Mouse (Mus musculus): Measurements from ENCODE around the gene Pcyox1. TPM values are rescaled to one million over a fixed set of nuclear protein-coding genes. Genes with fewer than 3 reads are reported as not detected.

Gene Pcyox1
- polyA plus RNA-seq, 1 experiment: 10.3 TPM

DNA sequence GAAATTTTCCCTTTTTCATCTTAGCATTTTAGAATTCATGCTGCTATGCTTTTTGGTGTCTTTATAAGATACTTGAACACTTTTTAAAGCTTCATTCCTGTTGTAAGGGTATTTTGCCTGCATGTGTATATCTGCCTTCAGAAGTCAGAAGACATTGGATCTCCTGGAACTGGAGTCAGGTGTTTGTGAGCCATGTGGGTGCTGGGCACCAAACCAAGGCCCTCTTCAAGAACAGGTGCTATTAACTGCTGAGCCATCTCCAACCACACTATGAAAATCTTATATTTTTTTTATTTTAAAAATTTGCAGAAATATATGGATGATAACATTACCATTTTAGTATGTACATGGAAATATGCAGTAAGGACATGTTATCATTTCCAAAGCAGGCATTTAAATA lies 9.4 kb upstream of the Pcyox1 start:
- no peak overlapping the region for H3K4me3 ChIP-seq (ENCODE audit: extremely low read depth, insufficient read depth, insufficient read length)
- peaks cover 3% of the 10 kb centered on the region; the same call in 1 of the 2 replicates for H3K36me3 ChIP-seq (ENCODE audit: control insufficient read depth, insufficient read depth, low read length)
- TF ChIP-seq POLR2A (IDR thresholded peaks at IDR 0.05; ENCODE audit: low read depth, low read length) (no peak), CTCF (IDR thresholded peaks at IDR 0.05; ENCODE audit: extremely low read depth, insufficient read depth, insufficient read length, insufficient replicate concordance) (no peak)
- no peak overlapping the region for H3K27ac ChIP-seq (ENCODE audit: insufficient read depth, low read length)
- peaks cover 3% of the 10 kb centered on the region; the same call in 1 of the 2 replicates for H3K4me1 ChIP-seq (ENCODE audit: control insufficient read depth, insufficient read depth, insufficient read length)
- DNase-seq (ENCODE audit: low read depth in 1 of 2, low spot score in 2 of 2): no peak
- no peaks in the 10 kb centered on the region for H3K27me3 ChIP-seq (ENCODE audit: control insufficient read depth, insufficient read depth, low read length)

GRCm38 (mm10) chr6:86404996-86405395 lies 8.0 kb upstream of the Pcyox1 start:
- WGBS: under 1% methylated on average over 11 of the region's 11 CpGs
- TF ChIP-seq CTCF (IDR thresholded peaks at IDR 0.05; ENCODE audit: extremely low read depth, insufficient read depth, insufficient read length, insufficient replicate concordance) (no peak), POLR2A (IDR thresholded peaks at IDR 0.05; ENCODE audit: low read depth, low read length) (no peak)
- no peak for DNase-seq (ENCODE audit: low read depth in 1 of 2, low spot score in 2 of 2)
- H3K27me3 ChIP-seq (ENCODE audit: control insufficient read depth, insufficient read depth, low read length): no peaks in the 10 kb centered on the region
- H3K4me1 ChIP-seq (ENCODE audit: control insufficient read depth, insufficient read depth, insufficient read length): peaks cover 3% of the 10 kb centered on the region; the same call in 1 of the 2 replicates
- no peak overlapping the region; the same call in 1 of the 2 replicates for H3K27ac ChIP-seq (ENCODE audit: insufficient read depth, low read length)
- peak overlapping the region; percentile 88 for H3K4me3 ChIP-seq (ENCODE audit: extremely low read depth, insufficient read depth, insufficient read length)
- peaks cover 3% of the 10 kb centered on the region; the same call in 1 of the 2 replicates for H3K36me3 ChIP-seq (ENCODE audit: control insufficient read depth, insufficient read depth, low read length)

GRCm38 (mm10) chr6:86404100-86404861 lies 7.3 kb upstream of the Pcyox1 start, which contains the start of gene Tia1:
Tia1 (plus strand) TSS chr6:86404219.
- Histone ChIP-seq H3K4me3 (ENCODE audit: extremely low read depth, insufficient read depth, insufficient read length) (peak within 1 kb of the TSS; percentile 88), H3K27ac (ENCODE audit: insufficient read depth, low read length) (peak within 1 kb of the TSS; percentile 90), H3K27me3 (ENCODE audit: control insufficient read depth, insufficient read depth, low read length) (no peaks in the 10 kb centered on the region), H3K4me1 (ENCODE audit: control insufficient read depth, insufficient read depth, insufficient read length) (peaks cover 3% of the 10 kb centered on the region; the same call in 1 of the 2 replicates), H3K36me3 (ENCODE audit: control insufficient read depth, insufficient read depth, low read length) (peaks cover 3% of the 10 kb centered on the region; the same call in 1 of the 2 replicates)
- DNase-seq (ENCODE audit: low read depth in 1 of 2, low spot score in 2 of 2): peak; percentile 93 to 95
- no peak for TF ChIP-seq CTCF (IDR thresholded peaks at IDR 0.05; ENCODE audit: extremely low read depth, insufficient read depth, insufficient read length, insufficient replicate concordance)
- no peak for TF ChIP-seq POLR2A (IDR thresholded peaks at IDR 0.05; ENCODE audit: low read depth, low read length)
- under 1% methylated on average over 61 of the region's 62 CpGs for WGBS

DNA sequence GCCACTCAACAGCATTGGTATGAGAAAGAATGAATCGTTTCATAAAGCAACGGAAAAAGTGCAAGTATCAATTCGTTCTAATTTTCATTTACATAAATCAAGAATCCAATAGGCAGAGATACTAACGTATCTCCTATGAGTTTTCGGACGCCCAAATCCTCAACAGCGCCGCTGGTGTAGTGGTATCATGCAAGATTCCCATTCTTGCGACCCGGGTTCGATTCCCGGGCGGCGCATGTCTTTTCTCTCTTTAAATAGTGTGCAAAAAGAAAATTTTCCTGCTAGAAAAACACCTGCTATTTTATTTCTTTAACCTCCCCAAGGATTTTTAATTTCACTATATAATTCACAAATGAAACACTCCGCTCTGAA lies 6.8 kb upstream of the Pcyox1 start:
- Histone ChIP-seq H3K4me1 (ENCODE audit: control insufficient read depth, insufficient read depth, insufficient read length) (peaks cover 3% of the 10 kb centered on the region; the same call in 1 of the 2 replicates), H3K27me3 (ENCODE audit: control insufficient read depth, insufficient read depth, low read length) (no peaks in the 10 kb centered on the region), H3K36me3 (ENCODE audit: control insufficient read depth, insufficient read depth, low read length) (peaks cover 3% of the 10 kb centered on the region; the same call in 1 of the 2 replicates), H3K4me3 (ENCODE audit: extremely low read depth, insufficient read depth, insufficient read length) (peak overlapping the region; percentile 27), H3K27ac (ENCODE audit: insufficient read depth, low read length) (no peak overlapping the region)
- 1% methylated on average over 15 of the region's 15 CpGs for WGBS
- peak in 1 of 2 experiments; percentile 76 for DNase-seq (ENCODE audit: low read depth in 1 of 2, low spot score in 2 of 2)
- no peak for TF ChIP-seq POLR2A (IDR thresholded peaks at IDR 0.05; ENCODE audit: low read depth, low read length)
- no peak for TF ChIP-seq CTCF (IDR thresholded peaks at IDR 0.05; ENCODE audit: extremely low read depth, insufficient read depth, insufficient read length, insufficient replicate concordance)

- Histone ChIP-seq H3K4me3 (ENCODE audit: extremely low read depth, insufficient read depth, insufficient read length) (no peak overlapping the region), H3K27ac (ENCODE audit: insufficient read depth, low read length) (no peak overlapping the region), H3K36me3 (ENCODE audit: control insufficient read depth, insufficient read depth, low read length) (peaks cover 3% of the 10 kb centered on the region; the same call in 1 of the 2 replicates), H3K4me1 (ENCODE audit: control insufficient read depth, insufficient read depth, insufficient read length) (peaks cover 3% of the 10 kb centered on the region; the same call in 1 of the 2 replicates), H3K27me3 (ENCODE audit: control insufficient read depth, insufficient read depth, low read length) (no peaks in the 10 kb centered on the region)
- DNase-seq (ENCODE audit: low read depth in 1 of 2, low spot score in 2 of 2): no peak
- whole genome bisulfite sequencing: 53% methylated on average over 12 of the region's 12 CpGs
- TF ChIP-seq POLR2A (IDR thresholded peaks at IDR 0.05; ENCODE audit: low read depth, low read length): no peak
- TF ChIP-seq CTCF (IDR thresholded peaks at IDR 0.05; ENCODE audit: extremely low read depth, insufficient read depth, insufficient read length, insufficient replicate concordance): no peak
These were observed 6.0 kb upstream of the Pcyox1 start for GRCm38 (mm10) chr6:86402681-86403607.

- TF ChIP-seq CTCF (IDR thresholded peaks at IDR 0.05; ENCODE audit: extremely low read depth, insufficient read depth, insufficient read length, insufficient replicate concordance) (peak; percentile 63; the same call in 1 of the 2 replicates), POLR2A (IDR thresholded peaks at IDR 0.05; ENCODE audit: low read depth, low read length) (no peak)
- peak; percentile 74 to 84 for DNase-seq (ENCODE audit: low read depth in 1 of 2, low spot score in 2 of 2)
- H3K27ac ChIP-seq (ENCODE audit: insufficient read depth, low read length): no peak overlapping the region
- 6% methylated on average over 9 of the region's 9 CpGs for WGBS
- no peak overlapping the region for H3K4me3 ChIP-seq (ENCODE audit: extremely low read depth, insufficient read depth, insufficient read length)
- no peaks in the 10 kb centered on the region for H3K36me3 ChIP-seq (ENCODE audit: control insufficient read depth, insufficient read depth, low read length)
- H3K4me1 ChIP-seq (ENCODE audit: control insufficient read depth, insufficient read depth, insufficient read length): peaks cover 8% of the 10 kb centered on the region
- H3K27me3 ChIP-seq (ENCODE audit: control insufficient read depth, insufficient read depth, low read length): no peaks in the 10 kb centered on the region
These were observed 4.0 kb upstream of the Pcyox1 start for GRCm38 (mm10) chr6:86400972-86401371.

Measured in spleen, adult 2 months (tissue).